Mouse (Mus musculus): ENCODE measurements around the gene Disp1. TPM values are rescaled to one million over a fixed set of nuclear protein-coding genes. Genes with fewer than 3 reads are reported as not detected.

Disp1 gene
- total and polyA plus RNA-seq, 2 experiments, result 0.83 to 3.4 TPM

- no peak overlapping the region for H3K27ac ChIP-seq (replicated peaks; ENCODE audit: insufficient read depth, low read depth, low read length)
- H3K9ac ChIP-seq (ENCODE audit: low read depth, low read length), result no peak overlapping the region
- H3K79me2 ChIP-seq (ENCODE audit: control insufficient read depth, insufficient read depth, low read length), result no peaks in the 10 kb centered on the region
- H3K4me1 ChIP-seq (ENCODE audit: control insufficient read depth, insufficient read depth, low read length), result no peaks in the 10 kb centered on the region
- no peaks in the 10 kb centered on the region; the same call in 1 of the 2 replicates for H3K27me3 ChIP-seq (ENCODE audit: control insufficient read depth, insufficient read depth, low read length)
- 75% methylated on average over 2 of the region's 2 CpGs for WGBS
- no peak for DNase-seq (ENCODE audit: extremely low read depth, low read depth, low spot score)
- H3K4me3 ChIP-seq (ENCODE audit: insufficient read depth, low read depth, low read length), result no peak overlapping the region
- no peaks in the 10 kb centered on the region for H3K36me3 ChIP-seq (ENCODE audit: control insufficient read depth, insufficient read depth, low read length)
- TF ChIP-seq POLR2A (IDR thresholded peaks at IDR 0.05; ENCODE audit: extremely low read depth, insufficient read depth, low read length), result no peak
- TF ChIP-seq CTCF (IDR thresholded peaks at IDR 0.05; ENCODE audit: low read depth, low read length), result no peak
These were observed 30.5 kb upstream of the Disp1 start for GRCm38 (mm10) chr1:183251818-183252217.

- H3K27me3 ChIP-seq (ENCODE audit: control insufficient read depth, insufficient read depth, low read length), result no peaks in the 10 kb centered on the region; the same call in 1 of the 2 replicates
- no peak overlapping the region for H3K9ac ChIP-seq (ENCODE audit: low read depth, low read length)
- WGBS, result 66% methylated on average over 4 of the region's 4 CpGs
- H3K27ac ChIP-seq (replicated peaks; ENCODE audit: insufficient read depth, low read depth, low read length), result no peak overlapping the region
- H3K36me3 ChIP-seq (ENCODE audit: control insufficient read depth, insufficient read depth, low read length), result no peaks in the 10 kb centered on the region
- H3K4me3 ChIP-seq (ENCODE audit: insufficient read depth, low read depth, low read length), result no peak overlapping the region
- no peaks in the 10 kb centered on the region for H3K4me1 ChIP-seq (ENCODE audit: control insufficient read depth, insufficient read depth, low read length)
- no peak for DNase-seq (ENCODE audit: extremely low read depth, low read depth, low spot score)
- TF ChIP-seq POLR2A (IDR thresholded peaks at IDR 0.05; ENCODE audit: extremely low read depth, insufficient read depth, low read length) (no peak), CTCF (IDR thresholded peaks at IDR 0.05; ENCODE audit: low read depth, low read length) (no peak)
- H3K79me2 ChIP-seq (ENCODE audit: control insufficient read depth, insufficient read depth, low read length), result no peaks in the 10 kb centered on the region
These were observed 29.3 kb upstream of the Disp1 start for GRCm38 (mm10) chr1:183250612-183251011.

- no peak for DNase-seq (ENCODE audit: extremely low read depth, low read depth, low spot score)
- Histone ChIP-seq H3K4me3 (ENCODE audit: insufficient read depth, low read depth, low read length) (no peak overlapping the region), H3K4me1 (ENCODE audit: control insufficient read depth, insufficient read depth, low read length) (no peaks in the 10 kb centered on the region), H3K79me2 (ENCODE audit: control insufficient read depth, insufficient read depth, low read length) (no peaks in the 10 kb centered on the region), H3K9ac (ENCODE audit: low read depth, low read length) (no peak overlapping the region), H3K27me3 (ENCODE audit: control insufficient read depth, insufficient read depth, low read length) (no peaks in the 10 kb centered on the region; the same call in 1 of the 2 replicates), H3K36me3 (ENCODE audit: control insufficient read depth, insufficient read depth, low read length) (no peaks in the 10 kb centered on the region), H3K27ac (replicated peaks; ENCODE audit: insufficient read depth, low read depth, low read length) (no peak overlapping the region)
- TF ChIP-seq POLR2A (IDR thresholded peaks at IDR 0.05; ENCODE audit: extremely low read depth, insufficient read depth, low read length), result no peak
- no peak for TF ChIP-seq CTCF (IDR thresholded peaks at IDR 0.05; ENCODE audit: low read depth, low read length)
- WGBS, result 37% methylated on average over 1 of the region's 1 CpGs
These were observed 26.8 kb upstream of the Disp1 start for GRCm38 (mm10) chr1:183248144-183248543.

GRCm38 (mm10) chr1:183243293-183243692 lies 22.0 kb upstream of the Disp1 start:
- no peak for DNase-seq (ENCODE audit: extremely low read depth, low read depth, low spot score)
- TF ChIP-seq CTCF (IDR thresholded peaks at IDR 0.05; ENCODE audit: low read depth, low read length) (no peak), POLR2A (IDR thresholded peaks at IDR 0.05; ENCODE audit: extremely low read depth, insufficient read depth, low read length) (no peak)
- H3K79me2 ChIP-seq (ENCODE audit: control insufficient read depth, insufficient read depth, low read length), result no peaks in the 10 kb centered on the region
- no peaks in the 10 kb centered on the region for H3K27me3 ChIP-seq (ENCODE audit: control insufficient read depth, insufficient read depth, low read length)
- WGBS, result 73% methylated on average over 7 of the region's 7 CpGs
- H3K4me3 ChIP-seq (ENCODE audit: insufficient read depth, low read depth, low read length), result no peak overlapping the region
- H3K4me1 ChIP-seq (ENCODE audit: control insufficient read depth, insufficient read depth, low read length), result no peaks in the 10 kb centered on the region
- H3K9ac ChIP-seq (ENCODE audit: low read depth, low read length), result no peak overlapping the region
- no peak overlapping the region for H3K27ac ChIP-seq (replicated peaks; ENCODE audit: insufficient read depth, low read depth, low read length)
- no peaks in the 10 kb centered on the region for H3K36me3 ChIP-seq (ENCODE audit: control insufficient read depth, insufficient read depth, low read length)

GRCm38 (mm10) chr1:183237901-183238300 lies 16.6 kb upstream of the Disp1 start:
- peak; percentile 34 for DNase-seq (ENCODE audit: extremely low read depth, low read depth, low spot score)
- H3K36me3 ChIP-seq (ENCODE audit: control insufficient read depth, insufficient read depth, low read length), result no peaks in the 10 kb centered on the region
- WGBS, result 13% methylated on average over 2 of the region's 2 CpGs
- H3K27me3 ChIP-seq (ENCODE audit: control insufficient read depth, insufficient read depth, low read length), result no peaks in the 10 kb centered on the region
- no peaks in the 10 kb centered on the region for H3K79me2 ChIP-seq (ENCODE audit: control insufficient read depth, insufficient read depth, low read length)
- no peak overlapping the region for H3K27ac ChIP-seq (replicated peaks; ENCODE audit: insufficient read depth, low read depth, low read length)
- TF ChIP-seq CTCF (IDR thresholded peaks at IDR 0.05; ENCODE audit: low read depth, low read length) (peak; percentile 68), POLR2A (IDR thresholded peaks at IDR 0.05; ENCODE audit: extremely low read depth, insufficient read depth, low read length) (no peak)
- H3K9ac ChIP-seq (ENCODE audit: low read depth, low read length), result no peak overlapping the region
- no peak overlapping the region for H3K4me3 ChIP-seq (ENCODE audit: insufficient read depth, low read depth, low read length)
- H3K4me1 ChIP-seq (ENCODE audit: control insufficient read depth, insufficient read depth, low read length), result no peaks in the 10 kb centered on the region

GRCm38 (mm10) chr1:183236460-183236859 lies 15.1 kb upstream of the Disp1 start:
- DNase-seq (ENCODE audit: extremely low read depth, low read depth, low spot score), result no peak
- TF ChIP-seq POLR2A (IDR thresholded peaks at IDR 0.05; ENCODE audit: extremely low read depth, insufficient read depth, low read length), result no peak
- TF ChIP-seq CTCF (IDR thresholded peaks at IDR 0.05; ENCODE audit: low read depth, low read length), result no peak
- Histone ChIP-seq H3K27ac (replicated peaks; ENCODE audit: insufficient read depth, low read depth, low read length) (no peak overlapping the region), H3K79me2 (ENCODE audit: control insufficient read depth, insufficient read depth, low read length) (no peaks in the 10 kb centered on the region), H3K36me3 (ENCODE audit: control insufficient read depth, insufficient read depth, low read length) (no peaks in the 10 kb centered on the region), H3K9ac (ENCODE audit: low read depth, low read length) (no peak overlapping the region), H3K4me3 (ENCODE audit: insufficient read depth, low read depth, low read length) (no peak overlapping the region), H3K27me3 (ENCODE audit: control insufficient read depth, insufficient read depth, low read length) (no peaks in the 10 kb centered on the region), H3K4me1 (ENCODE audit: control insufficient read depth, insufficient read depth, low read length) (no peaks in the 10 kb centered on the region)
- WGBS, result 71% methylated on average over 5 of the region's 5 CpGs
